Comparison of ENCODE assay signal across 8 mouse cellular contexts in the genomic region with DNA sequence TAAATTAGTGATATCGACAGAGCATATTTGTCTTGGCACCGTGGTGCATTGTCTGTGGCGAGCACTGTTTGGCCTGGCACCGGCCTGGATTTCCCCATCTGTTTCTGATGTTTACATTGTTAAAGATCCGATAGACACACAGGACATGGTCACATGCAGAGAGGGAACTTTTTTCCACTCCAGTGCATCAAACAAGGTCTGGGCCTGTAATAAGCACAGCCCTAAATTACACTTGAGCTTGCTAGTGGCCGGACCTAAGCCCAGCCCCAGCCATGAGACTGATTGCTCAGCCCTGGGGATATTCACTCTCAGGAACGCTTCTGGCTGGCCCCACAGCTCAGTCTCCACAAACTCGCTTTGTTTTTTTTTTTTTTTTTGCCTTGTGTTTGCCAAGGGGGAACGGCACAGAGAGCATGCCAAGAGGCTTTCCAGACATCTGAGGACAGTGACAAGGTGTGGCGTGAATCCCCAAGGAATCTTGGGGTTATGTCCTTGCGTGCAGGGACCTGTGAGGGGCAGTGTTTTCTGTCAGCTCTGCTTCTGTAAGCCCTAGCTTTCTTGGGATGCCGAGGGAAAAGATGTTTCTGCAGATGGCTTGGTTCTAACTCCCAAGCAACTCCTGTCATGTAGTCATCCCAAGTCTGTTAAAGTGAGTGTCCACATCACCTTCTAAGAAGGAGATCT.
DNase-seq lines count a peak whose midpoint lies in the region; ATAC-seq lines count a peak whose summit lies in the region.

No protein-coding gene starts in this region.

- intact Hi-C loops in left cerebral cortex, postnatal 14 days (cut with DNase I) = no loop called here

- no peak overlapping the region for H3K9ac ChIP-seq in lung, embryonic 16.5 days (ENCODE audit: low read length)

- peak; percentile 66 for ATAC-seq in lung, embryonic 16.5 days (ENCODE audit: low read depth)

- H3K4me1 ChIP-seq in forebrain, embryonic 10.5 days = peaks cover 16% of the 10 kb centered on the region
- peaks cover 6% of the 10 kb centered on the region for H3K4me1 ChIP-seq in lung, embryonic 16.5 days (replicated peaks; ENCODE audit: control insufficient read depth, insufficient read depth, low read length)

- H3K9me3 ChIP-seq in forebrain, embryonic 10.5 days = no peaks in the 10 kb centered on the region
- H3K9me3 ChIP-seq in lung, embryonic 16.5 days (ENCODE audit: control insufficient read depth, low read length) = no peaks in the 10 kb centered on the region

- H3K36me3 ChIP-seq in forebrain, embryonic 10.5 days (replicated peaks) = no peaks in the 10 kb centered on the region
- H3K36me3 ChIP-seq in lung, embryonic 16.5 days (ENCODE audit: control insufficient read depth, insufficient read depth, low read length) = no peaks in the 10 kb centered on the region

- H3K27ac ChIP-seq in forebrain, embryonic 10.5 days = 0 out of 2 replicates have a peak overlapping the region, but pooled peaks have one; percentile 53
- H3K27ac ChIP-seq in lung, embryonic 16.5 days (ENCODE audit: low read length) = 0 out of 2 replicates have a peak overlapping the region, but pooled peaks have one; percentile 25

- H3K27me3 ChIP-seq in forebrain, embryonic 10.5 days (ENCODE audit: poor library complexity, severe bottlenecking) = no peaks in the 10 kb centered on the region
- H3K27me3 ChIP-seq in lung, embryonic 16.5 days (ENCODE audit: control insufficient read depth, insufficient read depth, low read depth, low read length) = no peaks in the 10 kb centered on the region

- DNase-seq in kidney, postnatal 4 days = peak; percentile 10 to 15
- no peak for DNase-seq in kidney, adult 11 months
- DNase-seq in cerebellum, adult 11-12 months = peak; percentile 22
- DNase-seq in forebrain, embryonic 10.5 days (ENCODE audit: extremely low spot score, low spot score) = no peak
- no peak for DNase-seq in thymus, postnatal 4 days
- DNase-seq in left cerebral cortex, postnatal 14 days (ENCODE audit: low spot score in 2 of 2) = no peak
- no peak for DNase-seq in spleen, postnatal 4 days (ENCODE audit: low spot score in 2 of 2)

- no peak overlapping the region for H3K4me2 ChIP-seq in lung, embryonic 16.5 days (ENCODE audit: low read depth, low read length)

- no peak overlapping the region for H3K4me3 ChIP-seq in forebrain, embryonic 10.5 days
- H3K4me3 ChIP-seq in lung, embryonic 16.5 days (ENCODE audit: low read length) = no peak overlapping the region

- WGBS in forebrain, embryonic 10.5 days = 61% methylated on average over 12 of the region's 12 CpGs
- WGBS in lung, embryonic 16.5 days = 20% methylated on average over 12 of the region's 12 CpGs

Comparison
In these comparisons a context has a peak if more than half of its experiments do, and no peak if none do; other contexts are left out.
1. DNase-seq: peak in kidney, postnatal 4 days (2 of 2) and cerebellum, adult 11-12 months (single experiment); none in kidney, adult 11 months (single experiment), forebrain, embryonic 10.5 days (single experiment), thymus, postnatal 4 days (single experiment), left cerebral cortex, postnatal 14 days (0 of 2) and spleen, postnatal 4 days (0 of 2).